Mouse (Mus musculus): ENCODE results near the gene Olfr364-ps1. TPM values are rescaled to one million over a fixed set of nuclear protein-coding genes. Genes with fewer than 3 reads are reported as not detected.

Gene Olfr364-ps1
- polyA plus RNA-seq (2015; fragmentation: Nextera tagmentation; extraction: Ambion mirVana) = not detected in 2 replicates

GRCm38 (mm10) chr2:37139022-37139421 lies at the start of gene Olfr364-ps1:
Gene Olfr364-ps1, plus strand, starts transcription at chr2:37139322.
- Histone ChIP-seq H3K9me3 (replicated peaks) (peaks cover 16% of the 10 kb centered on the region), H3K36me3 (ENCODE audit: poor library complexity, severe bottlenecking) (no peaks in the 10 kb centered on the region), H3K9ac (no peak within 1 kb of the TSS), H3K4me2 (no peak within 1 kb of the TSS), H3K27ac (no peak within 1 kb of the TSS), H3K4me1 (no peaks in the 10 kb centered on the region), H3K27me3 (no peaks in the 10 kb centered on the region), H3K4me3 (no peak within 1 kb of the TSS)
- no peak for ATAC-seq
- WGBS = 88% methylated on average over 3 of the region's 3 CpGs

GRCm38 (mm10) chr2:37117810-37118209 lies 21.3 kb upstream of the Olfr364-ps1 start, which contains the start of gene Olfr362:
Gene Olfr362, minus strand, starts transcription at chr2:37117910.
- H3K4me3 ChIP-seq = no peak within 1 kb of the TSS
- no peaks in the 10 kb centered on the region for H3K4me1 ChIP-seq
- no peak within 1 kb of the TSS for H3K4me2 ChIP-seq
- no peak for ATAC-seq
- 94% methylated on average over 1 of the region's 1 CpGs for WGBS
- H3K27ac ChIP-seq = no peak within 1 kb of the TSS
- H3K27me3 ChIP-seq = no peaks in the 10 kb centered on the region
- peaks cover 20% of the 10 kb centered on the region; the same call in 1 of the 2 replicates for H3K9me3 ChIP-seq (replicated peaks)
- H3K36me3 ChIP-seq (ENCODE audit: poor library complexity, severe bottlenecking) = no peaks in the 10 kb centered on the region
- no peak within 1 kb of the TSS for H3K9ac ChIP-seq

GRCm38 (mm10) chr2:37187898-37188297 lies 48.8 kb downstream of the Olfr364-ps1 start, which contains the start of gene Olfr365:
Gene Olfr365, plus strand, starts transcription at chr2:37188198.
- H3K4me1 ChIP-seq = no peaks in the 10 kb centered on the region
- no peaks in the 10 kb centered on the region for H3K36me3 ChIP-seq (ENCODE audit: poor library complexity, severe bottlenecking)
- no peak within 1 kb of the TSS for H3K27ac ChIP-seq
- H3K27me3 ChIP-seq = no peaks in the 10 kb centered on the region
- H3K9me3 ChIP-seq (replicated peaks) = peaks cover 13% of the 10 kb centered on the region; the same call in 1 of the 2 replicates
- H3K4me2 ChIP-seq = no peak within 1 kb of the TSS
- H3K4me3 ChIP-seq = no peak within 1 kb of the TSS
- no peak for ATAC-seq
- WGBS = 80% methylated on average over 3 of the region's 3 CpGs
- H3K9ac ChIP-seq = no peak within 1 kb of the TSS

Other genes starting within 250 kb of the Olfr364-ps1 start
- gene Olfr353, start 246.4 kb upstream of the Olfr364-ps1 start, polyA plus RNA-seq (2015; fragmentation: Nextera tagmentation; extraction: Ambion mirVana) = not detected in 2 replicates
- not detected in 2 replicates for gene Olfr354, start 233.6 kb upstream of the Olfr364-ps1 start, polyA plus RNA-seq (2015; fragmentation: Nextera tagmentation; extraction: Ambion mirVana)
- not detected in 2 replicates for gene Olfr355, start 210.4 kb upstream of the Olfr364-ps1 start, polyA plus RNA-seq (2015; fragmentation: Nextera tagmentation; extraction: Ambion mirVana)
- gene Olfr356, start 202.2 kb upstream of the Olfr364-ps1 start, polyA plus RNA-seq (2015; fragmentation: Nextera tagmentation; extraction: Ambion mirVana) = not detected in 2 replicates
- gene Olfr357, start 145.5 kb upstream of the Olfr364-ps1 start, polyA plus RNA-seq (2015; fragmentation: Nextera tagmentation; extraction: Ambion mirVana) = not detected in 2 replicates
- not detected in 2 replicates for gene Olfr358, start 130.0 kb upstream of the Olfr364-ps1 start, polyA plus RNA-seq (2015; fragmentation: Nextera tagmentation; extraction: Ambion mirVana)
- gene Olfr360, start 73.6 kb upstream of the Olfr364-ps1 start, polyA plus RNA-seq (2015; fragmentation: Nextera tagmentation; extraction: Ambion mirVana) = not detected in 2 replicates
- gene Olfr361, start 50.0 kb upstream of the Olfr364-ps1 start, polyA plus RNA-seq (2015; fragmentation: Nextera tagmentation; extraction: Ambion mirVana) = not detected in 2 replicates
- not detected in 2 replicates for gene Olfr362, start 21.4 kb upstream of the Olfr364-ps1 start, polyA plus RNA-seq (2015; fragmentation: Nextera tagmentation; extraction: Ambion mirVana)
- not detected in 2 replicates for gene Olfr365, start 48.9 kb downstream of the Olfr364-ps1 start, polyA plus RNA-seq (2015; fragmentation: Nextera tagmentation; extraction: Ambion mirVana)
- not detected in 2 replicates for gene Olfr366, start 72.3 kb downstream of the Olfr364-ps1 start, polyA plus RNA-seq (2015; fragmentation: Nextera tagmentation; extraction: Ambion mirVana)
- not detected in 2 replicates for gene Olfr368, start 187.2 kb downstream of the Olfr364-ps1 start, polyA plus RNA-seq (2015; fragmentation: Nextera tagmentation; extraction: Ambion mirVana)
- 74.2 and 77.9 TPM in 2 replicates for gene Pdcl, start 220.0 kb downstream of the Olfr364-ps1 start, polyA plus RNA-seq (2015; fragmentation: Nextera tagmentation; extraction: Ambion mirVana)